Mouse (Mus musculus) CH12.LX (cell line): Measurements from ENCODE around the gene Klhl31. TPM values are rescaled to one million over a fixed set of nuclear protein-coding genes. Genes with fewer than 3 reads are reported as not detected.

ENCODE experiments used
- DNase-seq: peaks from one replicate; pipeline ENCODE4 v3.0.0-alpha.2; 2013; ENCODE audit errors: extremely low read depth
- H3K27ac ChIP-seq: 2 replicates; pipeline ENCODE4 v1.5.1; 2012; ENCODE audit warnings: low read depth, mild to moderate bottlenecking, control low read depth, moderate library complexity; ENCODE audit not compliant: insufficient read depth
- H3K27me3 ChIP-seq: replicated peaks from 2 replicates; pipeline ENCODE3; 2012; ENCODE audit warnings: inconsistent platforms
- H3K36me3 ChIP-seq, 2 experiments: replicated peaks in 1 of 2; 2 replicates each; pipeline versions ENCODE3 to v1.6.1; 2012; ENCODE audit warnings: inconsistent platforms in 1 of 2, low read length in 1 of 2, mild to moderate bottlenecking in 1 of 2, mixed read lengths in 1 of 2, moderate library complexity in 1 of 2; ENCODE audit not compliant: control insufficient read depth in 1 of 2, insufficient read depth in 1 of 2
- H3K4me1 ChIP-seq, 2 experiments: 2 replicates each; pipeline ENCODE4 v1.6.1; 2012; ENCODE audit warnings: inconsistent platforms in 1 of 2, moderate library complexity in 1 of 2; ENCODE audit not compliant: insufficient read depth in 2 of 2, control insufficient read depth in 1 of 2
- H3K4me2 ChIP-seq: 2 replicates; pipeline ENCODE4 v1.6.1; 2012; ENCODE audit warnings: low read depth, mild to moderate bottlenecking, control low read depth; ENCODE audit not compliant: poor library complexity, insufficient read depth, severe bottlenecking
- H3K4me3 ChIP-seq, 3 experiments: fragments of 150-350 bp in 1 of 3; sonication (generic) in 1 of 3; replicated peaks in 1 of 3; 2 replicates each; pipeline versions ENCODE3 to v1.5.1; 2011 to 2012; ENCODE audit warnings: low read depth in 2 of 3, low read length in 2 of 3, mild to moderate bottlenecking in 2 of 3, moderate library complexity in 2 of 3, control low read depth in 1 of 3, improper control_type of control experiment in 1 of 3, inconsistent platforms in 1 of 3, mixed read lengths in 1 of 3; ENCODE audit not compliant: poor library complexity in 1 of 3
- H3K79me2 ChIP-seq: replicated peaks from 2 replicates; pipeline ENCODE4 v1.6.1; 2012; ENCODE audit warnings: mild to moderate bottlenecking, moderate library complexity; ENCODE audit not compliant: control insufficient read depth, poor library complexity, insufficient read depth, severe bottlenecking; ENCODE audit errors: extremely low read depth
- H3K9ac ChIP-seq: 2 replicates; pipeline ENCODE4 v1.6.1; 2012; ENCODE audit warnings: low read depth, mild to moderate bottlenecking, control low read depth, moderate library complexity; ENCODE audit not compliant: insufficient read depth
- H3K9me3 ChIP-seq: replicated peaks from 2 replicates; pipeline ENCODE3; 2012; ENCODE audit warnings: low read length, inconsistent platforms, mixed read lengths
- ELF1 ChIP-seq: IDR thresholded peaks from 2 replicates; pipeline ENCODE4 v1.6.1; 2014; ENCODE audit warnings: low read depth, mild to moderate bottlenecking, inconsistent platforms, low read length, improper control_type of control experiment
- EP300 ChIP-seq: IDR thresholded peaks from 2 replicates; pipeline ENCODE4 v1.6.1; 2011; ENCODE audit warnings: low read length, improper control_type of control experiment
- ETS1 ChIP-seq: conservative IDR thresholded peaks from 2 replicates; pipeline ENCODE4 v1.6.1; 2012; ENCODE audit warnings: low read depth, mild to moderate bottlenecking, inconsistent platforms, low read length, improper control_type of control experiment, moderate library complexity
- GABPA ChIP-seq: IDR thresholded peaks from 2 replicates; pipeline ENCODE4 v1.6.1; 2012; ENCODE audit warnings: low read depth, low read length, improper control_type of control experiment, inconsistent platforms; ENCODE audit not compliant: insufficient replicate concordance
- HCFC1 ChIP-seq: IDR thresholded peaks from 2 replicates; pipeline ENCODE4 v1.6.1; 2012; ENCODE audit warnings: low read depth, mild to moderate bottlenecking, inconsistent platforms, low read length, improper control_type of control experiment
- IRF4 ChIP-seq: IDR thresholded peaks from 2 replicates; pipeline ENCODE4 v1.6.1; 2014; ENCODE audit warnings: low read depth, mild to moderate bottlenecking, inconsistent platforms, low read length, improper control_type of control experiment
- JUN ChIP-seq: IDR thresholded peaks from 2 replicates; pipeline ENCODE4 v1.6.1; 2011; ENCODE audit warnings: low read depth, mild to moderate bottlenecking, low read length, improper control_type of control experiment, moderate library complexity; ENCODE audit not compliant: insufficient read depth
- JUND ChIP-seq: conservative IDR thresholded peaks from 2 replicates; pipeline ENCODE4 v1.6.1; 2011; ENCODE audit warnings: low read depth, low read length, improper control_type of control experiment
- KAT2A ChIP-seq: IDR thresholded peaks from 2 replicates; pipeline ENCODE4 v1.6.1; 2012; ENCODE audit warnings: low read length, improper control_type of control experiment, inconsistent platforms; ENCODE audit not compliant: insufficient replicate concordance
- MAFK ChIP-seq: IDR thresholded peaks from 2 replicates; pipeline ENCODE4 v1.6.1; 2011; ENCODE audit warnings: low read length, improper control_type of control experiment; ENCODE audit not compliant: insufficient replicate concordance
- MAX ChIP-seq: IDR thresholded peaks from 2 replicates; pipeline ENCODE4 v1.6.1; 2011; ENCODE audit warnings: low read length, improper control_type of control experiment
- MAZ ChIP-seq: IDR thresholded peaks from 2 replicates; pipeline ENCODE4 v1.6.1; 2012; ENCODE audit warnings: low read depth, mild to moderate bottlenecking, inconsistent platforms, low read length, improper control_type of control experiment, moderate library complexity
- MXI1 ChIP-seq: IDR thresholded peaks from 2 replicates; pipeline ENCODE4 v1.6.1; 2011; ENCODE audit warnings: mild to moderate bottlenecking, low read depth, low read length, improper control_type of control experiment
- NELFE ChIP-seq: IDR thresholded peaks from 2 replicates; pipeline ENCODE4 v1.6.1; 2011; ENCODE audit warnings: low read depth, low read length, improper control_type of control experiment
- PAX5 ChIP-seq: IDR thresholded peaks from 2 replicates; pipeline ENCODE4 v1.6.1; 2012; ENCODE audit warnings: low read length, inconsistent platforms, mixed read lengths
- POLR2A ChIP-seq: IDR thresholded peaks from 2 replicates; pipeline ENCODE4 v1.6.1; 2011; ENCODE audit warnings: low read depth, mild to moderate bottlenecking, improper control_type of control experiment, low read length
- RAD21 ChIP-seq: IDR thresholded peaks from 2 replicates; pipeline ENCODE4 v1.6.1; 2011; ENCODE audit warnings: low read depth, mild to moderate bottlenecking, low read length, improper control_type of control experiment, moderate library complexity
- TCF12 ChIP-seq: IDR thresholded peaks from 2 replicates; pipeline ENCODE4 v1.6.1; 2014; ENCODE audit warnings: low read depth, mild to moderate bottlenecking, inconsistent platforms, low read length, improper control_type of control experiment
- USF1 ChIP-seq: IDR thresholded peaks from 2 replicates; pipeline ENCODE4 v1.6.1; 2014; ENCODE audit warnings: low read depth, mild to moderate bottlenecking, inconsistent platforms, low read length, improper control_type of control experiment
- ZNF384 ChIP-seq: IDR thresholded peaks from 2 replicates; pipeline ENCODE4 v1.6.1; 2012; ENCODE audit warnings: low read depth, low read length, improper control_type of control experiment, inconsistent platforms
- dilution Hi-C: fragments of 300-500 bp; cut with MboI; formaldehyde crosslinking; loops from 2 replicates; pipeline ENCODE4 v1.14.3; 2020; ENCODE audit warnings: low sequenced_read_pairs; ENCODE audit not compliant: extremely low pct_unique_long_range_greater_than_20kb, extremely low pct_ligation_motif_present
- in situ Hi-C: fragments of 300-500 bp; cut with MboI; formaldehyde crosslinking; loops from 3 replicates; pipeline ENCODE4 v1.14.3; 2019; ENCODE audit warnings: low sequenced_read_pairs, low pct_ligation_motif_present, low pct_unique_long_range_greater_than_20kb, mixed read lengths
- polyA plus RNA-seq: library from polyadenylated mRNA; unstranded; fragments of >175 nt; gene quantifications from 2 replicates; pipeline ENCODE4 v1.2.1, GENCODE M21; 2012; ENCODE audit warnings: low read depth; ENCODE audit not compliant: insufficient read length
- total RNA-seq, 2 experiments: library from RNA; depleted of rRNA; stranded (reverse); fragments of 300-350 nt in 1 of 2; fragments of >200 nt in 1 of 2; gene quantifications; 2 replicates each; pipeline ENCODE4 v1.2.3; 2012 to 2014

Klhl31 gene
- total and polyA plus RNA-seq, 3 experiments, result not detected

DNA sequence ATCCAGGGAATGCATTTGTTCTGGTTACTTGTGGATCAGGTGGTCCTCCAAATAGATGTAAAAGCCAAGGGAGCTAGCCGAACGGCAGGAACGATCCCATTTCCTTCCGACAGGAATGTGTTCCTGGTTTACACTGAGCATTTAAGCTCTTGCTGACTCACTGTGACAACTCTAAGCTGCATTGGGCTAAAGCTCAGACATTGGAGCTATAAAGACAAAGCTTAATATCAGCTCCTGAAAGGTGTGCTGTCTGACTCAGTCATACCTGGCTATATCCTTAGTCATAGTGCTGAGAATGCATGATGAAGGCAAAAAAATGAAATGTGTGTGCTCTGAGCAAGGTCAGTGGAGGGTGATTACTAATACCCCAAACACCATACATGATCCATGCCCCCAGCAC, 67.8 kb downstream of the Klhl31 start:
- H3K4me3 ChIP-seq, result no peak overlapping the region
- no peak overlapping the region for H3K9ac ChIP-seq
- no peaks in the 10 kb centered on the region for H3K79me2 ChIP-seq
- in situ Hi-C loops, result loop anchor here (10.0 kb wide), 1 partner anchor 51 kb away; the partner anchor contains the start of gene Gclc
- H3K4me2 ChIP-seq, result no peak overlapping the region
- H3K36me3 ChIP-seq, result no peaks in the 10 kb centered on the region
- dilution Hi-C loops, result no loop called here
- TF ChIP-seq JUND (no peak), MAZ (no peak), POLR2A (no peak), ZNF384 (no peak), MAX (no peak), USF1 (no peak), PAX5 (no peak), ELF1 (no peak), NELFE (no peak), MAFK (no peak), MXI1 (no peak), EP300 (no peak)
- no peak overlapping the region for H3K27ac ChIP-seq
- H3K9me3 ChIP-seq, result no peaks in the 10 kb centered on the region
- no peak for DNase-seq
- H3K4me1 ChIP-seq, result peaks cover 7 to 44% of the 10 kb centered on the region in 2 experiments
- H3K27me3 ChIP-seq, result no peaks in the 10 kb centered on the region

GRCm38 (mm10) chr9:77706515-77706914, 70.2 kb downstream of the Klhl31 start:
- dilution Hi-C loops (no loop called here), in situ Hi-C loops (loop anchor here (10.0 kb wide), 1 partner anchor 48 kb away; the partner anchor contains the start of gene Gclc)
- Histone ChIP-seq H3K4me2 (no peak overlapping the region), H3K27me3 (no peaks in the 10 kb centered on the region), H3K27ac (no peak overlapping the region), H3K9me3 (no peaks in the 10 kb centered on the region), H3K4me3 (no peak overlapping the region), H3K79me2 (no peaks in the 10 kb centered on the region), H3K9ac (no peak overlapping the region), H3K36me3 (no peaks in the 10 kb centered on the region), H3K4me1 (peaks cover 5 to 46% of the 10 kb centered on the region in 2 experiments)
- DNase-seq, result no peak
- TF ChIP-seq GABPA (no peak), TCF12 (no peak), ETS1 (no peak), NELFE (no peak), KAT2A (no peak), JUN (no peak), IRF4 (no peak), JUND (no peak), USF1 (no peak), HCFC1 (no peak), RAD21 (no peak)
